Mouse (Mus musculus) embryo, embryonic 11.5 days (tissue): ENCODE measurements around the gene Itga2b.

Source experiments
- DNase-seq: peaks from one replicate; pipeline ENCODE4 v3.0.0-alpha.2; 2012; ENCODE audit warnings: low read depth, low spot score

The Itga2b gene

DNA sequence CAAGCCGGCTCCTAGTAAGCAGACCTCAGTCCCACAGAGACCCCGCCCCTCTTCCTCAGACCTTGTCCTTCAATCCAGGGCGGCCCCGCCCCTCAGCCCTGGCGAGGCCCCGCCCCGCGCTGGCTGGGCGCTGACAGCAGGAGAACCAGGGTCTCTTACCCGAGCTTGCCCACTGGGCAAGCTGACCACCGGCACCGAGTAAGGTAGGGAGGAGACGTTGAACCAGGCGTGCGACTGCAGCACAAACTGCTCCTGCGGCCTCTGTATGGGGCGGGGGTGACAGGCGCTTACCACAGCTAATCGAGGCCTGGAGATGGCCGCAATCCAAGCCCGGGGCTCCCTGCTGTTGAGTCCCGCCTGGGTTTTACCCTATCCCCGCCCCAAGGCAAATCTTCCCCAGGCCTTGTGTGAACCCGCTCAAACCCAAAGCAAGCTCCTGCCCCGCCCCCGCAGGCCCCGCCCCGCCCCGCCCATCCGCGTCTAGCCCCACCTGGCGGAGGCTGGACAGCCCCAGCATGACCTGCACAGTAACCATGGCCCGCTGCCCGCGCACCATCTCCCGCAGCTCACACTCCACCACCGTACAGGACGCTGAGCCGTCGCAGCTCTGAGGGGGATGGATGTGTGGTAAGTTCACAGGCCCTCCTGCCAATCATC is 14.1 kb downstream of the Itga2b start:
- DNase-seq, result peak; percentile 76

DNA sequence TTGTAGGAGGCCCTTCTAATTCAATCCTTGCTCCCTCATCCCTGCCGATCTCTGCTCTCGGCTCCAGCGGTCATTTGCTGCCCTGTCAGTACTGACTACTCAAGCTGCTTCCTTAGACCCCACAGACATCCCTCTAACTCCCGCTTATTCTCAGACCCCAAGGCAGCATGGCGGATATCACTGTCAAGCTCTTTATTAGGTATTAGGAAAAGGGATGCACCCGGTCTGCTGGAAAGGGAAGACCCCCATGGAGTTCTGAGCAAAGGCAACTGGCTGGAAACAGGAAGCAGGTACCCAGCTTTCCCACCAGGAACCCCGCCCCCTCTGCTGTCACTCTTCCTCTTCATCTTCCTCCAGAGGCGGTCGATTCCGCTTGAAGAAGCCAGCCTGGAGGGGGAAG is 16.8 kb downstream of the Itga2b start:
- DNase-seq, result no peak

DNA sequence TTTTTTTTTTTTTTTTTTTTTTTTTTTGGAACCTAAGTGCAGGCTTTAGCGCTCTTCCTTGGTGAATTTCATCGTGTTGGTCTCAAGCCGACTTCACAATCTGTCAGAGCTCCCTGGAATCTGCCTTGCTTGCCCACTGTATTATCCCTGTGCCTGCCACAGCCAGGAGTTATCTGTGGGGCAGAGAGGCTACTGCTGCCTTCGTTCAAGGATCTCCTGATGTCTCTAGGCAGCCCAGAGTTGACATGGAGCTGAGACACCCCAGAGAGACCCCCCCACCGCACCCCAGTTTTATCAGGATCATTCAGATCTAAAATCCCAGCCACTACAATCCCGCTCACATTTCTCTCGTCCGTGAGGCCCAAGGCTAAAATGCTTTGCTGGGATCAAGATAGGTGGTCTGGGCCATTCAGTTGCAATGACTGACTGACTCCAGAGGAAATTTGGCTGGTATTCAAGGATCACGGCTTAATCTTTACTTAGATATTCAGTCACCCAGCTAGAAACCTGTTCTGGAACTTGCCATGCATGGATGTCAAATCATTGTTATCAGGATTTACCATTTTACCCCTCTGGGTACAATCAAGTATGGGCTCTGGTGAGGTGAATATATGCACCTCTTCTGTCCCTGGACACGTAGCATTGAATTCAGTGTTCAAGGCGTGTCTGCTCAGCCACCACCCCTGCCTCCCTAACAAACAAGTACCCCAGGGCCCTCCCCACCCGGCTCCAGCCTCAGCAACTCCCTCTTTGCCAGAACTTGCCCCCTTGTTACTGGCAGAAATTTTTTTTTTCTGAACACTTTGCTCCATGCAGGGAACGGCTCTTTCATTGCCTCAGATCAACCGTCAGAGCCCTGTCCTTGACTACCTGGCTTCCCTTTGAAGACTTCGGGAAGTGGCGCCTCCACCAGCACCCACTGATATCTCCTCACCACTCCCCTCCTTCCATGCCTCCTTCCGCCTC is 20.6 kb downstream of the Itga2b start:
- no peak for DNase-seq

DNA sequence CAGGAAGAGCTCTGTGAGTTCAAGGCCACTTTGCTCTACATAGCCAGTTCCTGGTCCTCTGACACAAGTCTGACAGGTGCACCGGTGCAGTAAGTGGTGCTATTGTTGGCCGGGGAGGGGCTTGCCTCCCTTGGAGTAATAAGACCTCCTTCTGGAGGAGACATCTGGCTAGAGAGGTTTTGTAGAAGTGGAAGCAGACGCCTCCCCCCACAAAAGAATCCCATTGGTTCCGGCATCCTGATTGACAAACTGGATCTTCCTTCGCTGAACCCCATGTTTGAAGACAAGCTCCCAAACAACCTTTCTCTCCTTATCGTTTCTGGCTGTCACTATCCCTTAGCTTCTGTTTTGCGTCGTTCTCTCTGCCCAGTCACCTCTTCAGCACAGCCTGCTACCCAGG is 21.6 kb downstream of the Itga2b start:
- no peak for DNase-seq

DNA sequence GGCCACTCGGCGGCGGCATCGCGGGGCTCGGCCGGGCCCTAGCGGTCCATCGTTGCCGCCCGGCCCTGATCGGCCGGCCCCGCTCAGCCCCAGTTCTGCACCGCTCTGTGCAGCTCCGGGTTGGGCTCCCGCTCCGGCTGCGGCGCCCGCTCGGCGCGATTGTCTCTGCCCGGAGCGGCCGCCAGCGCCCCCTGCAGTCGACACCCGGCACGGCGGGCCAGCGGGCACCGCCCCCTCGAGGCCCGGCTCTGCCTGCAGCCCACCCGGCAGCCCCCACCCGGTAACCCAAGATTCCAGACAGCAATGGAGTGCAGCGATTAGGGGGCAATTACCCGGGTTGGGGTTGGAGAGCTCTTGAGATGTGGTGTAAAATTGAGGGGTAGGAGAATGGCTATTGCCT is 22.4 kb downstream of the Itga2b start, which contains the start of gene Fam171a2:
Gene Fam171a2 (minus strand): TSS at position 186 of the 400 bp plus-strand sequence.
- DNase-seq, result peak; percentile 78

DNA sequence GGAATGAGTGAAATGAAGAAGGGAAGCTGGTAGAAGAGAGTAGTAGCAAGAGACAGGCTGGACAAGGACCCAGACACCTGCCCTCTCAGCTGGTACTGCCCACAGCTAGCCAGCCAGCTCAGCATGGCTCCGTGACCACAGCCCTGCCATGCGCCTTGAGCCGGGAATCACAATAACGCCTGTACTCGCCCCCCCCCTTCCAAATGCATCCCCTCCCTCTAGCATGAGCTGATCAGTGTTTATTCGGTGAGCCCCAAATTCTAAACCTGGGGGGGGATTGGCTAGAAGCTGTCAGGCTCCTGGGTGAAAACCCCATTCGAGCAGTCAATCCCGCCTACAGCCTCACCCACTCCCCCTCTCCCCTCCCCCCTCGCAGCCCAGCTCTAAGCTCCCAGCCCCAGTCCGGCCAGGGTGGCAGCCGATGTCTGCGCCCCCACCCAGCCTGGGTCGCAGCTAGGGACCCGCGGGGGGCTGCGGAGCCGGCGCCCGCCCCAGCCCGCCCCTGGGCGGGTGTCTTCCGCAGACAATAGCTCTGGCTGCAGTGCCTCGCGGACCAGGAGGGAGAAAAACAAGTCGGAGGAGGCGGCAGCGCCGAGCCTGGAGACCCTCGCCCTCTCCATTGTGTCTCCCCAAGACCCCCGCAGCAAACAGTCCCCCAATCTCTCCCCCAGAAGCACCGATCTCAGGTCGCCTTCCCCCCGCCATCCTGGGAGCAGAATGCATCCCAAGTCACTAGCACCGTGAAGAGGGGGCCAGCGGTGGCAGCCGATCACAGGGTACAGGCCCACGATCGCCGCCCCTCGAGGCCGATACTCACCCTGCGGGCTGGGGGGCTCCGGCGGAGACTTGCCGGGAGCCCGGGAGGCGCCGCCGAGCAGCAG is 23.1 kb downstream of the Itga2b start:
- DNase-seq, result no peak

DNA sequence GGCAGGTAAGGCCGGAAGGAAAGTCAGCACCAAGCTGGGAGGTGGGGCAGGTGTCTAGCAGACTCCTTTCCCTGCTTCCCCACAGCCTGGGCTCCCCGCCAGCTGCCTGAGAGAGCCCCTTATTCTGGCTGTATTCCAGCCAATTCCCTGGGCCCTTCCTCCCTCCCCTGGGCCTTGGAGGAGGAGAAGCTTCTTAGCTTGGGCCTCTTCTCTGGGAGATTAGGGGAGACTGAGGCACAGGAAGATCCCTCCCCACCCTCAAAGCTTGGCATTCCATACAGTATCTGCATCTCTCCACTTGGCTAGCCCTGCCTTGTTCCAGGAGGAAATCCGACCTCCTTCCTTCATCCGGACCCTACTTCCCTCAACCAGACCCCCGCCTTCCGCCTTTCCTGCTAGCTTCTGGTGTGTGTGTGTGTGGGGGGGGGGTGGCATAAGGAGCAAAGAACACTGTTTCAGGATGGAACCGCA is 24.0 kb downstream of the Itga2b start:
- no peak for DNase-seq

DNA sequence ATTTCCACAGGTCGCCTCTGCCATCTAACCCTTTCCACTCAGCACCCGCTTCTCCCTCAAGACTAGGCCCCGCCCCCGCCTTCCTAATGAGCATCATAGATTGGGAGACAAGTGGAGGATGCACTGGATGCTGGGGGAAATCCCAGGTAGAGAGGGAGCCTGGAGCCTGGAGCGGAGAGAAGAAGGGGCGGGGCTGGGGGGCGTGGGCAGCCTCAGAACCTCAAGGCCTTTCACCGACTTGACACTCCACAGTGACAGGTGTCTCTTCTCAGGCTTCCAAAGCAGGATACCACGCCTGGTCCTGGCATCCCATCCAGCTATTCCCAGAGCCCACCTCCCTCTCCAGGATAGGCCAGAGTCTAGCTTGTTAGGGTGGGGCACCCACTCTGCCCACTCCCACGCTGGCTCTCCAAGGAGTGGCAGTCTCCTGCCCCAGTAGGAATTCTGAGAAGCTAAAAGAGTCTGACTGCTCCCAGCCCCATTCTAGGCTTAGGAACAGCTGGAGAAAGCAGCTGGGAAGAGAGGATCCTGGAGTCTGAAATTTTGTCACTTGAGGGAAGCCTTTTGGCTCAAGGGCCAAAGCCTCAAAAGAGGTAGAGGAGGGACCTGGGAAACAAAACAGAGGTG is 24.5 kb downstream of the Itga2b start:
- no peak for DNase-seq

DNA sequence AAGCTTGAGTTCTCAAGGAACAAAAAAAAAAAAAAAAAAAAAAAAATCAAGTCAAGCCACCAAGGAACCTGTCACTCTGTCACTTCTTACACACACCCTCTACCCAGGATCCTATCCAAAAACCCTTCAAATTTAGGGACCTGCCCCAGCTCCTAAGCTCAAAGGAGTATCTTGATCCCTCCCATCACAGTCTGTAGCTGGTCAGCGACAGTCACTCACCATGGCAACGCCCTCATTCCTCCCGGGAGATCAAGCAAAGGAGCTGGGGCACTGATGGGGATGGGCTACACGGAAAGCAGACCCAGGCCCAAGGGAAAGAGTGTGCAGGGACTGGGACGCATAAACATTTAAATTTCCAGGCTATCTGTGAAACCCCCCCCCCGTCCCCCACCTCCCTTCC is 25.1 kb downstream of the Itga2b start:
- DNase-seq, result no peak

DNA sequence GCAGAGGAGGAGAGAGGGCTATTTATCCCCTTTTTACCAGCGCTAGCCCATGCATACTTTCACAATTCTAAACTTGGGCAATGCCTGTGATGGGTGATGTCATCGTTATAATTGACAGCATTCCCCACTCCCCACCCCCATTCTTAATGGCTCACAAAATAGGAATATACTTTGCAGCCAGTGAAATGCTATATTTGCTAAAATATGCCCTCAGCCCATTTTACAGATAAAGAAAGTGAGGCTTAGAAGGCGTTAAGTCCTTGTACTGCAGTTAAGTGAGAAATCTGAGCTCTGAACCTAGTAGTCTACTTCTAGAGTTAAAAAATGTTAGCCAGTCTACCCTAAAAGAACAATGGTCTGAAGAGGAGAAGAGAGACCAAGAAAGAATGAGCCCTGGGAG is 25.6 kb downstream of the Itga2b start:
- DNase-seq, result no peak

DNA sequence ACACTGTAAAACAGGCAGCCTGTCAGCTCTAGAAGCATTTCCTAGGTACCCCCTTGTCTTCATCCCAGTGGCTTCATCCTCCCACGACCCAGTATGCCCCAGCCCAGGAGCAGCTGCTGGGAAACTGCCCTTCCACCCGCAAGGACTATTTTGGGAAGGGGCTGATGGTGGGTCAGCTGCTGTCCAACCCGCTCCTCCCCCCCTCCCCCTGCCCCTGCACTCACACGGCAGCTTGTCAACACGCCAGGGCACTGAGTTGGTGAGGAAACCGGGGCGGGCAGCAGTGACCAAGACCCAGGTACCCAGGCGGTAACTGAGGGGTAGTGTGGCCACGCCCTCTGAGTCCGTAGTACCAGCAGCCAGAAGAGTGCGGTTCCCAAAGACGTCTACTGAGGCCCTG is 26.2 kb downstream of the Itga2b start:
- no peak for DNase-seq

DNA sequence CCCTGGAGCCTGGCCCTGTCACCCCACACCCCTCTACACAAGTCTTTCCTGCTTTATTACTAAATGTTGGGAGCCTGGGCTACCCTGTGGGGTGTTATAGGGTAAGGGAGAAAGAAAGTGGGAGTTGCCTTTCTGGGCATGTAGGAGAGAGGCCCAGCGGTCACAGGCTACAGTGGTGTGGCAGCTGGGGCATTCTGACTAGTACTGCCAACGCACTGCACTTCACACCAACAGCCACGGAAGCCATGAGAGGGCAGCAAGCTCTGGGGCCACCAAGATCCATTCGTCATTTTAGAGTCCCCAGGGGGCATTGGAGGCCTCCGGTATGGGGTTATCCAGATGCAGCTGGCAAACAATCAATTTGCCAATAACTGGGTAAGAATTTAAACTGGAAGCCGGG is 27.8 kb downstream of the Itga2b start:
- DNase-seq, result no peak

DNA sequence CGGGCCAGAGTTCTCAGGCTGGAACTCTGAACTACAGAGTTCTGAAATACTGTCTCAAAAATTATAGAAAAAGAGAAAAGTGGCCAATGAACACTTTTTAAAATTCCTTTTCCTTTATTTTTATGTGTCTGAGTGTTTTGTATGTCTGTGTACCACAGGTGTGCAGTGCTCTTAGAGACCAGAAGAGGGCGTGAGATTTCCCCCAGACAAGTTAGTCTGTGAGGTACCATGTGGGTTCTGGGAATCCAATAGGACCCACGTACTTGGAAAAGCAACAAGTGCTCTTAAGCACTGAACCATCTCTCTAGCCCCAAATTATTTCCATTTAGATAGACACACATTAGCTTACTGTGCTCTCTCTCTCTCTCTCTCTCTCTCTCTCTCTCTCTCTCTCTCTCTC is 28.5 kb downstream of the Itga2b start:
- no peak for DNase-seq

DNA sequence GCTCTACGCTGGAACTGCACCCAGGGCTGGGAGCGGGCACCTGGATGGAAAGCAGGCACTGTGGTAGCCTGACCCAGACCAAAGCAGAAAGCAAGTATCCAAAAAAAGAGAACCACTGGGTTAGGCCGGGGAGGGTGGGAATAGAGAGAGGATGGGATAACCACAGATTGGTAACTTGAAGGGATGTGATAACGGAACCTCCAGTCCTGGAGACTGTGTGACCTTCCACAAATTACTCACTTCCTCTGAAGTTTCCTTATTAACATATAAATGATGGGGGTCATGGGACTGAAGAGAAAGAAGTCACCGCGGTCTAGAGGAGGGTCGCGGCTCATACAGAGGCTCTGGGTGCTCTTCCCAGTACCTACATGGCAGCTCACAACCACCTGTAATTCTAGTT is 29.7 kb downstream of the Itga2b start:
- DNase-seq, result no peak

DNA sequence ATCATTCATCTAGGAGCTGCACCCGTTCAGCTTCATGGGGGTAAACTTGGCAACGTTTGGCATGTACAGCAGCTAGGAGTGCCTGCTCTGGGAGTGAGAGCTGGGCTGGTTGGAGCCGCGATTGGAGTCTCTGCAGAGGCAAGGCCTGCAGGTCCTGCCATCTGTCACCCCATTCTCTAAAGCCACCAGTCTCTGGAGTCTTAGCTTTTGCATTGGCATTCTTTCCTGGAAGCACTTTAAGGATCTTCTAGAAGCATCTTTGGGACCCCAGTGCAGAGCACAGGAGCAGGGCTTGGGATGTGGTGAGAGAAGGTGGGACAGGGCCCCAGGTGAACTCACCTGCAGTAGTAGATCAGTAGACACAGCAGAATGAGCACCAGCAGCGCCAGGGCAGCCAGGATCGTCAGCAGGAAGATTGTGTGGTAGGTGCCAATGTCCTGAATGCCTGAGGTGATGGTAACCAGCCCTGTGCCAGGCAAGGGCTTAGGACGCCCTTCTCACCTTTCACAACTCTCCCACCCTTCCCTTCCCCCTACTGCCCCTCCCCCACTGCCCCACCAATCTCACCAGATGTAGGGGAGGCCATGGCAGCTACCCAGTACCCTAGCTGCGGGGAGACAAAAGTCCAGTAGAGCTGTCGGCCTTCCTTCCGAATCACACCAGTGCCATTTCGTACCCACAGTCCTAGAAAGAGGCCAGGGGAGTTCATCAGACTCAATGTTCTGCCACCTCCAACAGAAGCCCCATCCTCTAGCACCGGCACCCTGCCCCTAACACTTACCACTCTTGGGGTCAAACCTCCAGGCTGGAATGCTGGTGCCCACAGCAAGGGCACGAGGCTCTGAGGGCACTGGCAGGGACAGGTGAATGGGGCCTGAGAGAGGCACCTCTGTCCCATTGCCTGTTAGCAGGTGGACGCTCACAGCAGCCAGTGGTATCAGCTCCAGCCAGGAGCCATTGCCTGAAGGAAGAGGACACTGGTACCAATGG is 30.5 kb downstream of the Itga2b start:
- no peak for DNase-seq

DNA sequence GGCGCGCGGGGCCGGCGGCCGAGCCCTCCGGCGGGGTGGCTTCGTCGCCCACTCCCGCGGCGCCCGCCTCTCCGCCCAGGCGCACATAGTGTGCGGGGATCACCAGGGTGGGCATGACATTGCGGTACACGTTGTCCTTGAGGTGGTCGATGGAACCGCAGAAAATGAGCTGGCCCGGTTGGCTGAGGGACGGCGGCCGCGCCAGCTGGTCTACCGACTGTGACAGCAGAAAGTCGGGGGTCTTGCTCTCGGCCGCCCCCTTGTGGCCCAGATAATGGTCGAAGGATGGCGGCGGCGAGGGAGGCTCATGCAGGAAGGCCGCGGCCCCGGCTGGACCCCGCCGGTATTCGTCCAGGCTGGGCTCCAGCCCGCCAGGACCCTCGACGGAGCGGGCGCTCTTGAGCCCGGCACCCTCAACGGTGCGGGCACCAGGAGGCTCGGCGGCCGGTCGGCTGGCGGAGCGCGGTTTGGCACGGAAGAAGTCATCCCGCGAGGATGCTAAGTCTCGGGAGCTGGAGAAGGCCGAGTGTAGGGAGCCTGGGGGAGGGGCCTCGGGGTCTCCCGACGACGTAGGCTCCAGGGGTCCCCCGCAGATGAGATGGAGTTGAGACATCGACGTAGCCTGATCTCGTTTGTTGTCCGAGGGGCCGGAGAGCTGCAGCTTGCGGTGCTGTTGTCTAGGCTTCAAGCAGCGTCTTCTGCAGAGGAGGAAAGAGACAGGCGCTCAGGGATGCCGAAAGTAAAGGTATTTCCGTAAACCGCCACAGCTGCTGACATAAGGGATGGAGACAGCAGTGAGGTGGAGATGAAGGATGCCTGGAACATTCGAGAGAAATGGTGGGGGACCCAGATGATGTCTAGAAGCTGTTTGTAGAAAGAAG is 31.5 kb downstream of the Itga2b start:
- peak; percentile 73 for DNase-seq

DNA sequence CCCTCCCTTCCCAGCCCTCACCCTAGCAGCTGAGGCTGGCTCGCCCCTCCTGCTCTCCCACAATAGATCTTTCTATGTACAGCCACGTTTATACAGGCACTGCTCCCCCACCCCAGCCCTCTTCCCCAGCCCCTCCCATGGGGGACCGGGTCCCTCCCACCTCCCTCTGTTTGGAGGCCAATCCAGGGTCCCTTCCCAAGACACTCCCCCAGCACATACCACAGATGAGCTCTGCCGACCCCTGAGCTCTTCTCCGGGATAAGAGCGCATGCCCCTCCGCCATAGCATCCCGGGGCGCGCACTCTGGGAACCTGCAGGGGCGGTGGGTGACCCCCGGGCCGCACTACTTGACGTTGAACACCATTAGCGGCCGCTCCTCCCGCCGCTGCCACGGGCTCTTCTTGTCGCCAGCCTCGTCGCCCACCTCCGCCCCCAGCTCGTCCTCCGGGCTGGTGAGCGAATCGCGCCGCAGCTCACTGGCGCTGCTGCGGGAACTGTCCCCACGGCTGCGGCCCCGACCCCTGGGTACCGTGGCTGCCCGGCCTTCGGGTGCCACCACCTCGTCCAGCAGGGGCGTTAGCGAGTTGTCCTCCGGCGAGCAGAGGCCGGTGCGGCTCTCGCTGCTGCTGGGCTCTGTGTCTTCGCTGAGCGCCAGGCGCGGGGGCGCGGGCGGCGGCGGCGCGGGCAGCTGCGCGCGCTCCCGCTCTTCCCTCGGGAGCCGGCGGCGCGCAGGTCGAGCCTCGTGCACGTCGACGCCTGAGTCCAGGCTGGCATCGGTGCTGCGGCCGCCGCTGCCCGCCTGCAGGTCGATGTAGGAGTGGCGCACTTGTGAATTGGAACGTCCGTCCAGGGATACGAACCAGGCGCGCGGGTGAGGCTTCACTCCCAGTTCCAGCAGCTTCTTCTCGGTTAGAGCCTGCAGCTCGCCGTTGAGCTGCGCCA is 32.5 kb downstream of the Itga2b start:
- no peak for DNase-seq

DNA sequence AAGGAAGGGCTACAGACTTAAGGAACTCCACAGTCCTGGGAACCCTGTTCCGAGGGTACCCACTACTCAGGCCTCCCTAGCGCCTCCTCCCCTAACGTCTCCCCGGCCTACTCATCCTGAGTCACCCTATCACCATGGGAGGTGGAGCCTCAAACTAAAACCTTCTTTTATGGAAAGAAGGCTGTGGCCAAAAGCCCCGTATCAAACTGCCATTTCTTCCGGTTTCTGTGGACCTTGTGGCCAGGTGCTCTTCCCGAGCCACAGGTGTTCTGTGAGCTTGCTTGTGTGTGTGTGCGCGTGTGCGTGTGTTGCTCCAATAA is 33.5 kb downstream of the Itga2b start:
- DNase-seq, result no peak
